Mouse (Mus musculus) midbrain, embryonic 14.5 days (tissue): ENCODE measurements around the gene Parp8. TPM values are rescaled to one million over a fixed set of nuclear protein-coding genes. Genes with fewer than 3 reads are reported as not detected.

Experiments
- ATAC-seq: fragments of 200-750 bp; cut with Nextera tagmentation; 2 replicates; pipeline ENCODE4 v1.8.0; 2017; ENCODE audit warnings: moderate number of reproducible peaks, moderate library complexity; ENCODE audit not compliant: low FRiP score, low TSS enrichment
- DNase-seq: peaks from one replicate; pipeline ENCODE4 v3.0.0-alpha.2; 2015
- H3K27ac ChIP-seq: fragments of 300-500 bp; sonication (generic); replicated peaks from 2 replicates; pipeline ENCODE4 v1.5.1; 2014; ENCODE audit warnings: mild to moderate bottlenecking, low read depth, low read length, moderate library complexity
- H3K27me3 ChIP-seq: fragments of 300-500 bp; sonication (generic); 2 replicates; pipeline ENCODE4 v1.6.1; 2014; ENCODE audit warnings: low read length, control low read depth, mixed read lengths; ENCODE audit not compliant: control insufficient read depth, insufficient read depth
- H3K36me3 ChIP-seq: fragments of 300-500 bp; sonication (generic); 2 replicates; pipeline ENCODE4 v1.6.1; 2014; ENCODE audit warnings: low read length, control low read depth; ENCODE audit not compliant: control insufficient read depth, insufficient read depth
- H3K4me1 ChIP-seq: fragments of 300-500 bp; sonication (generic); 2 replicates; pipeline ENCODE4 v1.6.1; 2014; ENCODE audit warnings: mild to moderate bottlenecking, antibody characterized with exemption, low read length, control low read depth; ENCODE audit not compliant: control insufficient read depth, insufficient read depth
- H3K4me2 ChIP-seq: fragments of 300-500 bp; sonication (generic); 2 replicates; pipeline ENCODE4 v1.6.1; 2014; ENCODE audit warnings: mild to moderate bottlenecking, low read length, moderate library complexity
- H3K4me3 ChIP-seq: fragments of 300-500 bp; sonication (generic); replicated peaks from 2 replicates; pipeline ENCODE4 v1.5.1; 2014; ENCODE audit warnings: low read depth, low read length
- H3K9ac ChIP-seq: fragments of 300-500 bp; sonication (generic); replicated peaks from 2 replicates; pipeline ENCODE4 v1.6.1; 2014; ENCODE audit warnings: mild to moderate bottlenecking, low read length, moderate library complexity
- H3K9me3 ChIP-seq: fragments of 300-500 bp; sonication (generic); 2 replicates; pipeline ENCODE4 v1.6.1; 2016; ENCODE audit warnings: low read length, control low read depth, mixed read lengths; ENCODE audit not compliant: control insufficient read depth
- WGBS: fragments of 180-500 bp; shearing (Covaris S2); extraction: QIAGEN DNeasy Blood & Tissue Kit; methylation state at CpG from one replicate; pipeline ENCODE4 v1.1.7; 2014; 5-methylcytosine and 5-hydroxymethylcytosine counted together
- polyA plus RNA-seq: library from polyadenylated mRNA; unstranded; fragments of >200 nt; fragmentation: Nextera tagmentation; extraction: Ambion mirVana; gene quantifications from 2 replicates; pipeline ENCODE4 v1.2.1, GENCODE M21; 2014

The Parp8 gene
- polyA plus RNA-seq, 1 experiment from 2014 or later: 36.9 TPM

DNA sequence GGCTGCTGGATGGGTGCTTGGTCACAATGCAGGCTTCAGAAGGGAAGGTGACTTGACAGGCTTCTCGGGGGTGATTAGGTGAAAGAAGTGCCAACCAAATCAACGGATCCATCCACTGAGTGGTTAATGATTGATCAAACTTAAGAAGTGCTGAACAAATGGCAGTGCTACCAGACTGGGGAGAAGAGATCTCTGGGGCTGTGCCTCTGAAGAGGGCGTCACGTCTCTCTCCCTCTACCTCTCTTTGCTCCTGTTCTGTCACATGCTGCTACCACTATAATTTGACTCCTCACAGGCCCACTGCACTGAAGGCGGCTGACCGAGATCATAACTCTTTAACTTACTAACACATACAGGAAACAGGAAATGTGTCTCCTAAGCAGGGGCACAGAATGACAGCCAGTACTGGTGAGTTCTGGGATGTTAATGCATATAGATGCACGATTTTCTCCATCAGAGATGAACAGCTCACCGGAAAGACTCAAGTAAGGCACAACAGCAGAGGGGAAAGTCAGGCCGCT lies 140.9 kb downstream of the Parp8 start:
- Histone ChIP-seq H3K9me3 (no peaks in the 10 kb centered on the region), H3K4me2 (no peak overlapping the region), H3K36me3 (0 out of 2 replicates have a peak, but pooled peaks cover 7% of the 10 kb centered on the region), H3K4me3 (no peak overlapping the region), H3K4me1 (no peaks in the 10 kb centered on the region), H3K27me3 (no peaks in the 10 kb centered on the region), H3K27ac (no peak overlapping the region), H3K9ac (no peak overlapping the region)
- WGBS: 91% methylated on average over 9 of the region's 9 CpGs
- no peak for ATAC-seq
- DNase-seq: no peak

GRCm38 (mm10) chr13:116882226-116882625 lies 143.1 kb downstream of the Parp8 start:
- ATAC-seq (no peak), DNase-seq (no peak)
- Histone ChIP-seq H3K4me2 (no peak overlapping the region), H3K27ac (no peak overlapping the region), H3K9me3 (no peaks in the 10 kb centered on the region), H3K27me3 (no peaks in the 10 kb centered on the region), H3K9ac (no peak overlapping the region), H3K4me1 (no peaks in the 10 kb centered on the region), H3K4me3 (no peak overlapping the region), H3K36me3 (0 out of 2 replicates have a peak, but pooled peaks cover 9% of the 10 kb centered on the region)
- WGBS: 90% methylated on average over 7 of the region's 7 CpGs

- Histone ChIP-seq H3K9ac (no peak overlapping the region), H3K4me1 (no peaks in the 10 kb centered on the region), H3K9me3 (no peaks in the 10 kb centered on the region), H3K4me2 (no peak overlapping the region), H3K4me3 (no peak overlapping the region), H3K36me3 (0 out of 2 replicates have a peak, but pooled peaks cover 12% of the 10 kb centered on the region), H3K27me3 (no peaks in the 10 kb centered on the region), H3K27ac (no peak overlapping the region)
- WGBS: 86% methylated on average over 10 of the region's 10 CpGs
- ATAC-seq (no peak), DNase-seq (no peak)
These were observed 145.7 kb downstream of the Parp8 start for GRCm38 (mm10) chr13:116879580-116880192.

GRCm38 (mm10) chr13:116870221-116870620 lies 155.1 kb downstream of the Parp8 start:
- DNase-seq: no peak
- 65% methylated on average over 1 of the region's 1 CpGs for whole genome bisulfite sequencing
- H3K4me1 ChIP-seq: no peaks in the 10 kb centered on the region
- H3K36me3 ChIP-seq: peaks cover 25% of the 10 kb centered on the region
- H3K9me3 ChIP-seq: no peaks in the 10 kb centered on the region
- no peak overlapping the region for H3K4me2 ChIP-seq
- no peak overlapping the region for H3K4me3 ChIP-seq
- H3K27ac ChIP-seq: no peak overlapping the region
- no peaks in the 10 kb centered on the region for H3K27me3 ChIP-seq
- no peak for ATAC-seq
- no peak overlapping the region for H3K9ac ChIP-seq

DNA sequence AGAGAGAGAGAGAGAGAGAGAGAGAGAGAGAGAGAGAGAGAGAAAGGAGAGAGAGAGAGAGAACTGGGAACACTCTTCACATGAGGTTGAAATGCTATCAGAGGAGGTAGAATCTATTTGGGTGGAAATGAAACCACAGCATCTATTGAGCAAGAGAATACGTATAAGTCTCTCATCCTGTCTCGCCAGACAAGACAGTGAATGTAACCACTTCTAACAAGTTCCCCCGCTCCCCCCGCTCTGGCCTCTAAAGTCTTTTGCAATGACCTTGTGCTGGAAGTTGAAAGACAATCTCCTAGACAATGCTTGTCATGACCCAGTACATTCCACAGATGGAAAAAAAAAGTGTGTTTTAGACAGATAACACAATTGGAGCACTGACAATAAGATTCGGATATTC lies 181.4 kb downstream of the Parp8 start:
- H3K4me2 ChIP-seq: no peak overlapping the region
- DNase-seq: no peak
- 70% methylated on average over 5 of the region's 5 CpGs for WGBS
- no peaks in the 10 kb centered on the region for H3K36me3 ChIP-seq
- H3K9me3 ChIP-seq: no peaks in the 10 kb centered on the region
- H3K27ac ChIP-seq: no peak overlapping the region
- H3K9ac ChIP-seq: no peak overlapping the region
- no peak overlapping the region for H3K4me3 ChIP-seq
- no peaks in the 10 kb centered on the region for H3K4me1 ChIP-seq
- H3K27me3 ChIP-seq: no peaks in the 10 kb centered on the region
- ATAC-seq: no peak

GRCm38 (mm10) chr13:116830984-116831383 lies 194.4 kb downstream of the Parp8 start:
- no peak for DNase-seq
- Histone ChIP-seq H3K4me2 (no peak overlapping the region), H3K9me3 (no peaks in the 10 kb centered on the region), H3K4me3 (no peak overlapping the region), H3K4me1 (no peaks in the 10 kb centered on the region), H3K36me3 (no peaks in the 10 kb centered on the region), H3K9ac (no peak overlapping the region), H3K27ac (no peak overlapping the region), H3K27me3 (no peaks in the 10 kb centered on the region)
- ATAC-seq: no peak

DNA sequence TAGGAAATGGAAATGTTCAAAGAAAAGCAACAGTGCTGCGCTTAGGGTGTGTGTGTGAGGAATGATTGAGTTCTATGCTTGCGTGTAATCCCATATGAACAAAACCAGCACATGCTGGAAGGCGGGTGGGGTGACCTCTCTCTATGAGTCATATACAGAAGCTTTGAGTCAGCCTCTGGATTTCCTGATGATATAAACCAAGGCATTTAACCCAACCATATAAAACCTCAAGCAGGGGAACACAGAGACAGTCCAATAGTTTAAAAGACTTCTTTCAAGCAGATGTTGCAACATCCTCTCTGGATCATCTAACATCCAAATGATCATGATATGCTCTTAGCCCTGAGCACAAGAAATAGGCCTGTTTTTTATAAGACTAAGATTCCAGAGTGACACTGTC lies 196.3 kb downstream of the Parp8 start:
- Histone ChIP-seq H3K27ac (no peak overlapping the region), H3K36me3 (no peaks in the 10 kb centered on the region), H3K9me3 (no peaks in the 10 kb centered on the region), H3K27me3 (no peaks in the 10 kb centered on the region), H3K4me3 (no peak overlapping the region), H3K4me2 (no peak overlapping the region), H3K9ac (no peak overlapping the region), H3K4me1 (no peaks in the 10 kb centered on the region)
- ATAC-seq: no peak
- 90% methylated on average over 3 of the region's 3 CpGs for WGBS
- DNase-seq: no peak

DNA sequence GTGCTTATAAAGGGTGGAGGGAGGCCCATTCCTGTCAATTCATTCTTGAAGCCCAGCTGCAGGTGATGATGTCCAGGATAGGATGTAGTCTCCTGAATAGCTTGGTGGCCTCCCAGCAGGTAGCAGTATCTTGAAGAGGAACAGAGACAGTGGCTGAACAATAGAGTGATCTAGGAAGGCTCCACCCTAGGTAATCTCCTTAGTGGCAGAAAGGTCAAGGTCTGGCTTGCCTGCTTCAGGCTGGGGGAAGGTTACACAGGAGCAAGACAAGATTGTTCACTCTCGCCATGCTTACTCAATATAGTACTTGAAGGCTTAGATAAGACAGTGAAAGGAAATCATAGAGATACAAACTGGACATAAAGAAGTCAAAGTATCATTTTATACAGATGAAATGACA lies 213.9 kb downstream of the Parp8 start:
- WGBS: 79% methylated on average over 1 of the region's 1 CpGs
- Histone ChIP-seq H3K36me3 (no peaks in the 10 kb centered on the region), H3K4me2 (no peak overlapping the region), H3K4me1 (no peaks in the 10 kb centered on the region), H3K9ac (no peak overlapping the region), H3K4me3 (no peak overlapping the region), H3K9me3 (no peaks in the 10 kb centered on the region), H3K27ac (no peak overlapping the region), H3K27me3 (no peaks in the 10 kb centered on the region)
- ATAC-seq: no peak
- no peak for DNase-seq
